Comparison of ENCODE assay signal across 8 mouse cellular contexts in genomic region chr17:8372286-8373046, GRCm38 (mm10). TPM values are rescaled to one million over a fixed set of nuclear protein-coding genes. Genes with fewer than 3 reads are reported as not detected.
DNase-seq lines count a peak whose midpoint lies in the region; ATAC-seq and TF ChIP-seq lines count a peak whose summit lies in the region.

No protein-coding gene starts in this region.

- WGBS in forebrain, embryonic 12.5 days, result under 1% methylated on average over 18 of the region's 18 CpGs
- 3% methylated on average over 18 of the region's 18 CpGs for WGBS in heart, postnatal 0 days
- WGBS in liver, embryonic 16.5 days (ENCODE audit: insufficient replicate concordance), result under 1% methylated on average over 18 of the region's 18 CpGs
- WGBS in neural tube, embryonic 13.5 days, result under 1% methylated on average over 18 of the region's 18 CpGs

- H3K36me3 ChIP-seq in forebrain, embryonic 12.5 days (replicated peaks), result no peaks in the 10 kb centered on the region
- no peaks in the 10 kb centered on the region for H3K36me3 ChIP-seq in heart, postnatal 0 days (replicated peaks; ENCODE audit: control insufficient read depth, insufficient read depth, low read length)
- no peaks in the 10 kb centered on the region for H3K36me3 ChIP-seq in liver, embryonic 16.5 days (ENCODE audit: control insufficient read depth, insufficient read depth)
- no peaks in the 10 kb centered on the region for H3K36me3 ChIP-seq in neural tube, embryonic 13.5 days
- H3K36me3 ChIP-seq in testis, adult 2 months (ENCODE audit: control insufficient read depth, insufficient read depth, low read length), result no peaks in the 10 kb centered on the region

- peak; percentile 36 for DNase-seq in c-Kit-negative CD71-positive TER-119-positive erythroid progenitor cells, embryonic 14.5 days (ENCODE audit: low read depth, low spot score)
- peak; percentile 84 for DNase-seq in heart, postnatal 0 days (ENCODE audit: low spot score)
- peak; percentile 87 to 89 for DNase-seq in kidney, postnatal 4 days

- peak overlapping the region; percentile 97 for H3K27ac ChIP-seq in forebrain, embryonic 12.5 days
- peak overlapping the region; percentile 56 for H3K27ac ChIP-seq in heart, postnatal 0 days (ENCODE audit: low read depth)
- no peak overlapping the region for H3K27ac ChIP-seq in liver, embryonic 16.5 days (ENCODE audit: low read length)
- H3K27ac ChIP-seq in neural tube, embryonic 13.5 days (replicated peaks), result peak overlapping the region; percentile 96
- H3K27ac ChIP-seq in testis, adult 2 months (ENCODE audit: control insufficient read depth, insufficient read depth, low read depth, low read length), result no peak overlapping the region

- TF ChIP-seq EP300 in heart, postnatal 0 days (IDR thresholded peaks at IDR 0.05; ENCODE audit: low read depth), result no peak

- H3K4me1 ChIP-seq in forebrain, embryonic 12.5 days, result peaks cover 66% of the 10 kb centered on the region
- 0 out of 2 replicates have a peak, but pooled peaks cover 10% of the 10 kb centered on the region for H3K4me1 ChIP-seq in heart, postnatal 0 days (ENCODE audit: control insufficient read depth, insufficient read depth)
- H3K4me1 ChIP-seq in liver, embryonic 16.5 days (ENCODE audit: control insufficient read depth, low read depth, low read length), result peaks cover 4% of the 10 kb centered on the region
- peaks cover 66% of the 10 kb centered on the region for H3K4me1 ChIP-seq in neural tube, embryonic 13.5 days (replicated peaks)
- H3K4me1 ChIP-seq in testis, adult 2 months (ENCODE audit: control insufficient read depth, insufficient read depth, low read length), result peaks cover 3% of the 10 kb centered on the region

- no peaks in the 10 kb centered on the region for H3K9me3 ChIP-seq in forebrain, embryonic 12.5 days
- no peaks in the 10 kb centered on the region for H3K9me3 ChIP-seq in heart, postnatal 0 days (replicated peaks; ENCODE audit: control insufficient read depth, low read length)
- no peaks in the 10 kb centered on the region for H3K9me3 ChIP-seq in liver, embryonic 16.5 days (replicated peaks; ENCODE audit: control insufficient read depth, low read length)
- no peaks in the 10 kb centered on the region for H3K9me3 ChIP-seq in neural tube, embryonic 13.5 days

- peak overlapping the region; percentile 34 for H3K4me3 ChIP-seq in forebrain, embryonic 12.5 days (replicated peaks)
- peak overlapping the region; percentile 34 for H3K4me3 ChIP-seq in heart, postnatal 0 days (ENCODE audit: low read depth, low read length)
- H3K4me3 ChIP-seq in liver, embryonic 16.5 days (ENCODE audit: low read depth, low read length), result peak overlapping the region; percentile 23
- H3K4me3 ChIP-seq in neural tube, embryonic 13.5 days, result peak overlapping the region; percentile 35
- no peak overlapping the region for H3K4me3 ChIP-seq in testis, adult 2 months (ENCODE audit: control insufficient read depth, low read depth, low read length)

- peak; percentile 95 for TF ChIP-seq CTCF in heart, postnatal 0 days (IDR thresholded peaks at IDR 0.05; ENCODE audit: low read depth)
- TF ChIP-seq CTCF in testis, adult 2 months (IDR thresholded peaks at IDR 0.05; ENCODE audit: control insufficient read depth, insufficient read depth, insufficient replicate concordance, low read depth, low read length), result peak; percentile 78; the same call in 1 of the 2 replicates

- peak; percentile 75 for ATAC-seq in CD4-positive, CD25-positive, alpha-beta regulatory T cell, adult 4 months
- peak; percentile 19 for ATAC-seq in forebrain, embryonic 12.5 days (ENCODE audit: low FRiP score)
- ATAC-seq in heart, postnatal 0 days (ENCODE audit: insufficient read depth, low read depth), result peak; percentile 69
- ATAC-seq in liver, embryonic 16.5 days (ENCODE audit: low read depth), result no peak
- ATAC-seq in neural tube, embryonic 13.5 days (ENCODE audit: low read depth), result peak; percentile 10; the same call in 1 of the 2 replicates

- H3K9ac ChIP-seq in forebrain, embryonic 12.5 days, result peak overlapping the region; percentile 47
- no peak overlapping the region for H3K9ac ChIP-seq in heart, postnatal 0 days (replicated peaks; ENCODE audit: low read depth, low read length)
- no peak overlapping the region for H3K9ac ChIP-seq in liver, embryonic 16.5 days (ENCODE audit: low read depth, low read length)
- peak overlapping the region; percentile 74 for H3K9ac ChIP-seq in neural tube, embryonic 13.5 days

- no peaks in the 10 kb centered on the region for H3K27me3 ChIP-seq in forebrain, embryonic 12.5 days
- H3K27me3 ChIP-seq in heart, postnatal 0 days (ENCODE audit: control insufficient read depth, insufficient read depth, low read length), result no peaks in the 10 kb centered on the region
- H3K27me3 ChIP-seq in liver, embryonic 16.5 days (ENCODE audit: control insufficient read depth, insufficient read depth, low read depth, low read length), result no peaks in the 10 kb centered on the region
- no peaks in the 10 kb centered on the region for H3K27me3 ChIP-seq in neural tube, embryonic 13.5 days
- H3K27me3 ChIP-seq in testis, adult 2 months (ENCODE audit: control insufficient read depth, insufficient read depth, low read length), result no peaks in the 10 kb centered on the region

- H3K4me2 ChIP-seq in forebrain, embryonic 12.5 days, result peak overlapping the region; percentile 51
- peak overlapping the region; percentile 58 for H3K4me2 ChIP-seq in heart, postnatal 0 days (ENCODE audit: low read depth, low read length)
- peak overlapping the region; percentile 44 for H3K4me2 ChIP-seq in liver, embryonic 16.5 days (ENCODE audit: low read depth, low read length)
- H3K4me2 ChIP-seq in neural tube, embryonic 13.5 days, result peak overlapping the region; percentile 61

- no peak for TF ChIP-seq POLR2A in testis, adult 2 months (IDR thresholded peaks at IDR 0.05; ENCODE audit: control insufficient read depth, low read depth, low read length)

RNA-seq across cellular contexts. Expression of gene T2, which starts 16.7 kb away (rescaled TPM):
- 1 to 10 TPM in 1 of 2 experiments, under 1 TPM in 1; 0.51 to 2.7 TPM for polyA plus RNA-seq in CD4-positive, CD25-positive, alpha-beta regulatory T cell, adult 4 months (2017; shearing (Covaris generic))
- polyA plus RNA-seq in forebrain, embryonic 12.5 days (2016; fragmentation: Nextera tagmentation; extraction: Ambion mirVana), result 0.44 and 0.55 TPM in 2 replicates
- total RNA-seq in heart, postnatal 0 days (2014; rRNA removed; ENCODE audit: low replicate concordance), result 0.19 and 2.1 TPM in 2 replicates
- polyA plus RNA-seq in heart, postnatal 0 days (2015; fragmentation: Nextera tagmentation; extraction: Ambion mirVana), result 3.7 and 4.0 TPM in 2 replicates
- polyA plus RNA-seq in liver, embryonic 16.5 days (2015; fragmentation: Nextera tagmentation; extraction: Ambion mirVana), result not detected in 2 replicates
- 0.47 and 0.62 TPM in 2 replicates for polyA plus RNA-seq in neural tube, embryonic 13.5 days (2015; fragmentation: Nextera tagmentation; extraction: Ambion mirVana)
- 0.13 and 0.16 TPM in 2 replicates for polyA plus RNA-seq in testis, adult 2 months (2012; rRNA removed)

RNA-seq across cellular contexts. Expression of gene Prr18, which starts 35.2 kb away (rescaled TPM):
- not detected for polyA plus RNA-seq in CD4-positive, CD25-positive, alpha-beta regulatory T cell, adult 4 months (2017; shearing (Covaris generic))
- 3.7 and 4.1 TPM in 2 replicates for polyA plus RNA-seq in forebrain, embryonic 12.5 days (2016; fragmentation: Nextera tagmentation; extraction: Ambion mirVana)
- not detected in 2 replicates for total RNA-seq in heart, postnatal 0 days (2014; rRNA removed; ENCODE audit: low replicate concordance)
- 0.10 TPM in 1 of 2 replicates, not detected in the other for polyA plus RNA-seq in heart, postnatal 0 days (2015; fragmentation: Nextera tagmentation; extraction: Ambion mirVana)
- 0.07 TPM in 1 of 2 replicates, not detected in the other for polyA plus RNA-seq in liver, embryonic 16.5 days (2015; fragmentation: Nextera tagmentation; extraction: Ambion mirVana)
- 9.8 TPM in 2 replicates for polyA plus RNA-seq in neural tube, embryonic 13.5 days (2015; fragmentation: Nextera tagmentation; extraction: Ambion mirVana)
- polyA plus RNA-seq in testis, adult 2 months (2012; rRNA removed), result 0.15 and 0.16 TPM in 2 replicates

Comparison
In these comparisons a context has a peak if more than half of its experiments do, and no peak if none do; other contexts are left out.
1. DNase-seq: peak in every context shown above with its lines; median percentile 88 in kidney, postnatal 4 days; 84 in heart, postnatal 0 days; 36 in c-Kit-negative CD71-positive TER-119-positive erythroid progenitor cells, embryonic 14.5 days.
2. H3K27ac ChIP-seq: peak in forebrain, embryonic 12.5 days (single experiment), heart, postnatal 0 days (single experiment) and neural tube, embryonic 13.5 days (single experiment); none in liver, embryonic 16.5 days (single experiment) and testis, adult 2 months (single experiment).
3. H3K9ac ChIP-seq: peak in forebrain, embryonic 12.5 days (single experiment) and neural tube, embryonic 13.5 days (single experiment); none in heart, postnatal 0 days (single experiment) and liver, embryonic 16.5 days (single experiment).
4. Peak in every context shown above with its lines, with median percentiles within 50 percentile points of each other: H3K4me2 ChIP-seq.